Mouse (Mus musculus) liver, postnatal 0 days (tissue): ENCODE measurements around the gene Golga5. TPM values are rescaled to one million over a fixed set of nuclear protein-coding genes. Genes with fewer than 3 reads are reported as not detected.

Experiments used
- ATAC-seq: fragments of 200-750 bp; cut with Nextera tagmentation; 2 replicates; pipeline ENCODE4 v1.8.0; 2017; ENCODE audit warnings: mild to moderate bottlenecking, moderate library complexity
- DNase-seq: peaks from one replicate; pipeline ENCODE4 v3.0.0-alpha.2; 2016
- H3K27ac ChIP-seq: fragments of 300-500 bp; sonication (generic); 2 replicates; pipeline ENCODE4 v1.5.1; 2014; ENCODE audit warnings: antibody characterized with exemption, moderate library complexity, mild to moderate bottlenecking, low read depth
- H3K27me3 ChIP-seq: fragments of 300-500 bp; sonication (generic); 2 replicates; pipeline ENCODE4 v1.6.1; 2014; ENCODE audit warnings: low read length, control low read depth, mixed read lengths; ENCODE audit not compliant: insufficient read depth
- H3K36me3 ChIP-seq: fragments of 300-500 bp; sonication (generic); replicated peaks from 2 replicates; pipeline ENCODE4 v1.6.1; 2014; ENCODE audit warnings: mild to moderate bottlenecking, control low read depth, low read length, moderate library complexity, mixed read lengths; ENCODE audit not compliant: insufficient read depth
- H3K4me1 ChIP-seq: fragments of 300-500 bp; sonication (generic); 2 replicates; pipeline ENCODE4 v1.6.1; 2014; ENCODE audit warnings: antibody characterized with exemption, mild to moderate bottlenecking, control low read depth; ENCODE audit not compliant: insufficient read depth
- H3K4me2 ChIP-seq: fragments of 300-500 bp; sonication (generic); 2 replicates; pipeline ENCODE4 v1.6.1; 2014; ENCODE audit warnings: low read depth, mild to moderate bottlenecking, low read length, moderate library complexity, mixed read lengths
- H3K4me3 ChIP-seq: fragments of 300-500 bp; sonication (generic); 2 replicates; pipeline ENCODE4 v1.5.1; 2014; ENCODE audit warnings: low read depth, low read length
- H3K9ac ChIP-seq: fragments of 300-500 bp; sonication (generic); replicated peaks from 2 replicates; pipeline ENCODE4 v1.6.1; 2014; ENCODE audit warnings: mild to moderate bottlenecking, moderate library complexity
- H3K9me3 ChIP-seq: fragments of 300-500 bp; sonication (generic); 2 replicates; pipeline ENCODE4 v1.6.1; 2016; ENCODE audit warnings: mild to moderate bottlenecking, control low read depth, low read length, mixed read lengths
- CTCF ChIP-seq: sonication (generic); IDR thresholded peaks from 2 replicates; pipeline ENCODE4 v1.5.1; 2016; ENCODE audit warnings: antibody characterized with exemption, low read depth
- EP300 ChIP-seq: IDR thresholded peaks from 2 replicates; pipeline ENCODE4 v1.6.1; 2016; ENCODE audit warnings: antibody characterized with exemption, low read depth, mild to moderate bottlenecking
- WGBS: fragments of 180-500 bp; shearing (Covaris S2); extraction: QIAGEN DNeasy Blood & Tissue Kit; methylation state at CpG from one replicate; pipeline ENCODE4 v1.1.7; 2014; ENCODE audit not compliant: insufficient replicate concordance; 5-methylcytosine and 5-hydroxymethylcytosine counted together
- polyA plus RNA-seq: library from polyadenylated mRNA; unstranded; fragments of >200 nt; fragmentation: Nextera tagmentation; extraction: Ambion mirVana; gene quantifications from 2 replicates; pipeline ENCODE4 v1.2.1, GENCODE M21; 2015

The Golga5 gene
- polyA plus RNA-seq, 1 experiment from 2014 or later = 16.5 TPM

- Histone ChIP-seq H3K9me3 (no peaks in the 10 kb centered on the region), H3K27me3 (no peaks in the 10 kb centered on the region), H3K36me3 (peaks cover 19% of the 10 kb centered on the region), H3K4me3 (no peak overlapping the region), H3K9ac (no peak overlapping the region), H3K4me2 (no peak overlapping the region), H3K4me1 (no peaks in the 10 kb centered on the region), H3K27ac (no peak overlapping the region)
- ATAC-seq (no peak), DNase-seq (no peak)
- 85% methylated on average over 5 of the region's 5 CpGs for WGBS
- TF ChIP-seq EP300 (no peak), CTCF (no peak)
These were observed 30.3 kb downstream of the Golga5 start for GRCm38 (mm10) chr12:102499210-102499609.

GRCm38 (mm10) chr12:102499723-102500122, 30.8 kb downstream of the Golga5 start:
- no peaks in the 10 kb centered on the region for H3K27me3 ChIP-seq
- ATAC-seq = no peak
- peaks cover 16% of the 10 kb centered on the region for H3K36me3 ChIP-seq
- no peak overlapping the region for H3K4me2 ChIP-seq
- no peak for DNase-seq
- 57% methylated on average over 4 of the region's 4 CpGs for WGBS
- H3K4me3 ChIP-seq = no peak overlapping the region
- TF ChIP-seq EP300 (no peak), CTCF (peak; percentile 56)
- no peak overlapping the region for H3K27ac ChIP-seq
- no peak overlapping the region for H3K9ac ChIP-seq
- H3K4me1 ChIP-seq = no peaks in the 10 kb centered on the region
- no peaks in the 10 kb centered on the region for H3K9me3 ChIP-seq

DNA sequence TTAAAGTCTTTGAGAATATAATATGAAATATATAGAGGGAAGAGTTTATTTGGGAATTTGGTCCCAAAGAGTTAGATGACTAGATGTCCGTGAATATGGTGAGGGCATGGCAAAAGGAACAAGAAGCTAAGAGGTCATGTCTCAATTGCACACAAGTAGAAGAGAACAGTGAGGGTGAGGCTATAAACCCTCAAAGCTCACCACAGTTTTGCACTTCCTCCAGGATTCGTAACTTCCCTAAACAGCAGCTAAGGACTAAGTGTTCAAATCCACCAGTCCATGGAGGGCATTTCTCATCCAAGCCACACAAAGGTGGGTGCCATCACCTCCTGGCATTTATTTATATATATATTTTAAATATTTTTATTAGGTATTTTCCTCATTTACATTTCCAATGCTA, 32.1 kb downstream of the Golga5 start:
- Histone ChIP-seq H3K4me2 (no peak overlapping the region), H3K27ac (no peak overlapping the region), H3K36me3 (peaks cover 16% of the 10 kb centered on the region), H3K9me3 (no peaks in the 10 kb centered on the region), H3K4me1 (no peaks in the 10 kb centered on the region), H3K4me3 (no peak overlapping the region), H3K9ac (no peak overlapping the region), H3K27me3 (no peaks in the 10 kb centered on the region)
- DNase-seq (no peak), ATAC-seq (no peak)
- no peak for TF ChIP-seq EP300
- TF ChIP-seq CTCF = no peak
- 63% methylated on average over 2 of the region's 2 CpGs for WGBS

DNA sequence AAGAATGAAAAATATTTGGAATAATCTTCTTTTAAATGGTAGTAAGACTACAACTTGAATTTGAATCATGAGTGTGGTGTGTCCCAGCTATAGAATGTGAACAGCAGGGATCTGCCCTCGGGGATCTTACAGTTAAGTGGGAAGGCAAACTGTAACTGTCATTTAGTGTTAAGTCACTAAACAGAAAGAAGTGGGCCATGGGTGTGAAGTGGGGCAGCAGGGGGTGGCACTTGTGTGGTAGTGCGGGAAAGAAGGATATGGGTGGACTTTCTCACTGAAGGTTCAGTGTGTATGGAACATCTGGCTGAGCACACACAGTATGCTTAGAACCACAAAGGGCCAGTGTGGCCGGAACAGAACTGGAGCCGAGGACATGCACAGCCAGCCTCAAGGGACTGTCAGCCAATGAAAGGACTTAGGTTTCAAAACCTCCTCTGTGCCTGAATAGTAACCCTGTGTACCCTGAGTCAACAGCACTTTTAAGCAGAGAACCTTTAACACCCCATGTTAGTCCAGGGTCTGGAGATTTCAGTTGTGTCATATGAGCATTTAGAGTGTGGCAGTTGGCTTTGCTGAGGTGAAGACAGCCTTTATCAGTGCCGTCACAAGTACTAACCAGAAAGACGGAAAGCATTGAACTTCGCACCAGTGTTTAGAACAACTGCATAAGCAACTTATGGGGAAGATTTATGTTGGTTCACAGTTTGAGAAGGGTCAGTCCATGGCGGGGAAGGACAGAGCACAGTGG, 33.1 kb downstream of the Golga5 start:
- no peak overlapping the region for H3K9ac ChIP-seq
- no peak overlapping the region for H3K4me2 ChIP-seq
- no peak overlapping the region for H3K4me3 ChIP-seq
- ATAC-seq (no peak), DNase-seq (no peak)
- no peaks in the 10 kb centered on the region for H3K4me1 ChIP-seq
- peaks cover 10% of the 10 kb centered on the region for H3K36me3 ChIP-seq
- no peak for TF ChIP-seq EP300
- no peak for TF ChIP-seq CTCF
- no peak overlapping the region for H3K27ac ChIP-seq
- WGBS = 63% methylated on average over 8 of the region's 8 CpGs
- H3K27me3 ChIP-seq = no peaks in the 10 kb centered on the region
- no peaks in the 10 kb centered on the region for H3K9me3 ChIP-seq

DNA sequence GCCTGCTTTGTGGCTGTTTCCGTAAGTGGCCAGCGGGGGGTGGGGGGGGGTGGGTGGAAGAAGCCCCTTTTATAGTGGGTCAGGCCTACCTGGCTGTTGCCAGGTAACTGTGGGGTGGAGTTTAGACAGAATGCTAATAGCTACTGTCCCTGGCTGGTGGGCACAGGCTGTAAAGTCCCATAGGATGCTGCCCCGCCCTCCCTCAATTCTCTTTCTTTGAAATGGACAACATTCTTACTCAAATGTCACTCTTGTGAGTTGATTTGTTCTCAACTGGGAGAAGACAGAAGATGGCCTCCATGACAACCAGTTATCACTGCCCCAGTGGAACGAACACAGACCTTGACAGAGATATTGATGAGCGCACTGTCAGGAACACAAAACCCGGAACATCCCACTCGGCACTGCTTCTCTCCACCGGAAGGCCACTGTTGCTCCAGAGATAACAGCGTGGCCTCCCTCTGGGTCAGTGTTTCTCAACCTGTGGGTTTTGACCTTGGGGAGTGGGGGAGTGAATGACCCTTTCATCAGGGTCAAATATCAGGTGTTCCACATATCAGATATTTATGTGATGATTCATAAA, 36.3 kb downstream of the Golga5 start:
- ATAC-seq = no peak

GRCm38 (mm10) chr12:102505949-102506348, 37.0 kb downstream of the Golga5 start:
- no peak overlapping the region for H3K4me3 ChIP-seq
- DNase-seq (no peak), ATAC-seq (no peak)
- H3K36me3 ChIP-seq = no peaks in the 10 kb centered on the region
- no peaks in the 10 kb centered on the region for H3K27me3 ChIP-seq
- H3K27ac ChIP-seq = no peak overlapping the region
- no peak overlapping the region for H3K9ac ChIP-seq
- no peaks in the 10 kb centered on the region for H3K4me1 ChIP-seq
- H3K9me3 ChIP-seq = no peaks in the 10 kb centered on the region
- 63% methylated on average over 7 of the region's 7 CpGs for WGBS
- TF ChIP-seq EP300 = peak; percentile 37; the same call in 1 of the 2 replicates
- no peak for TF ChIP-seq CTCF
- no peak overlapping the region for H3K4me2 ChIP-seq

More for the DNA sequence above, 36.3 kb downstream of the Golga5 start:
- Histone ChIP-seq H3K36me3 (no peaks in the 10 kb centered on the region), H3K9ac (no peak overlapping the region), H3K9me3 (no peaks in the 10 kb centered on the region), H3K27me3 (no peaks in the 10 kb centered on the region), H3K4me2 (no peak overlapping the region), H3K4me3 (no peak overlapping the region), H3K27ac (no peak overlapping the region), H3K4me1 (no peaks in the 10 kb centered on the region)
- WGBS = 55% methylated on average over 9 of the region's 9 CpGs
- TF ChIP-seq EP300 (no peak), CTCF (no peak)
- no peak for DNase-seq
